Mouse (Mus musculus) A20 (cell line): ENCODE measurements at regions not wholly inside any gene's neighbourhood (a gene's known extent, or its start where the extent isn't known, plus 50 kb on each side); places are given as distances from the start of the nearest gene placed in this dataset.

Source experiments
- DNase-seq: peaks from one replicate; pipeline ENCODE4 v3.0.0-alpha.2; 2011; ENCODE audit warnings: low read depth, low spot score

- DNase-seq = no peak
Observed at GRCm38 (mm10) chr1:75889847-75890591, 344.0 kb downstream of the Slc4a3 start.

- DNase-seq = no peak
Observed at GRCm38 (mm10) chr1:75890636-75891276, 344.7 kb downstream of the Slc4a3 start.

GRCm38 (mm10) chr1:75895550-75895949 is 349.5 kb downstream of the Slc4a3 start:
- DNase-seq = no peak

GRCm38 (mm10) chr1:75901146-75901545 is 355.1 kb downstream of the Slc4a3 start:
- DNase-seq = no peak

- DNase-seq = no peak
Observed at GRCm38 (mm10) chr1:75905699-75906470, 359.8 kb downstream of the Slc4a3 start.

- no peak for DNase-seq
Observed at GRCm38 (mm10) chr1:75915311-75915710, 369.2 kb downstream of the Slc4a3 start.

GRCm38 (mm10) chr1:75916181-75916580 is 370.1 kb downstream of the Slc4a3 start:
- DNase-seq = no peak

GRCm38 (mm10) chr1:75919134-75919533 is 373.1 kb downstream of the Slc4a3 start:
- no peak for DNase-seq

GRCm38 (mm10) chr1:75925046-75925445 is 379.0 kb downstream of the Slc4a3 start:
- no peak for DNase-seq

GRCm38 (mm10) chr1:75925802-75926201 is 379.7 kb downstream of the Slc4a3 start:
- no peak for DNase-seq

- no peak for DNase-seq
Observed at GRCm38 (mm10) chr1:75931852-75932251, 385.8 kb downstream of the Slc4a3 start.

GRCm38 (mm10) chr1:75933831-75934230 is 387.8 kb downstream of the Slc4a3 start:
- DNase-seq = no peak

- DNase-seq = no peak
Observed at GRCm38 (mm10) chr1:75934761-75935160, 388.7 kb downstream of the Slc4a3 start.

- no peak for DNase-seq
Observed at GRCm38 (mm10) chr1:75935866-75936265, 389.8 kb downstream of the Slc4a3 start.

GRCm38 (mm10) chr1:75936596-75936995 is 390.5 kb downstream of the Slc4a3 start:
- DNase-seq = no peak

GRCm38 (mm10) chr1:75937331-75937730 is 391.3 kb downstream of the Slc4a3 start:
- DNase-seq = no peak

GRCm38 (mm10) chr1:75946290-75946839 is 400.3 kb downstream of the Slc4a3 start:
- DNase-seq = no peak

- no peak for DNase-seq
Observed at GRCm38 (mm10) chr1:75978203-75978986, 432.3 kb downstream of the Slc4a3 start.

GRCm38 (mm10) chr1:75983057-75983456 is 437.0 kb downstream of the Slc4a3 start:
- no peak for DNase-seq

GRCm38 (mm10) chr1:75983487-75983886 is 437.4 kb downstream of the Slc4a3 start:
- DNase-seq = no peak

- no peak for DNase-seq
Observed at GRCm38 (mm10) chr1:75988496-75988895, 442.4 kb downstream of the Slc4a3 start.
